Mouse (Mus musculus) large intestine, adult 2 months (tissue): ENCODE results near the gene Wdfy3. TPM values are rescaled to one million over a fixed set of nuclear protein-coding genes. Genes with fewer than 3 reads are reported as not detected.
"Not testable (repeated sequence)": the region's sequence is repeated elsewhere in the genome, so short reads cannot be mapped to it uniquely, and the experiment has no call there.

Experiments
- DNase-seq: peaks from one replicate; pipeline ENCODE4 v3.0.0-alpha.2; 2012; ENCODE audit warnings: low read depth, low spot score
- WGBS: fragments of 180-500 bp; shearing (Covaris S2); methylation state at CpG from one replicate; pipeline ENCODE4 v1.1.7; 2018; 5-methylcytosine and 5-hydroxymethylcytosine counted together
- polyA plus RNA-seq: library from polyadenylated mRNA; depleted of rRNA; stranded (reverse); fragments of >200 nt; gene quantifications from 2 replicates; pipeline ENCODE4 v1.2.3, GENCODE M21; 2012; rRNA removed

Gene Wdfy3
- polyA plus RNA-seq: 6.6 and 11.1 TPM in 2 replicates

- DNase-seq: peak; percentile 48
- 1% methylated on average over 53 of the region's 62 CpGs for WGBS
Measured at GRCm38 (mm10) chr5:102069767-102070413, at the start of gene Wdfy3. Wdfy3 (minus strand) TSS chr5:102069921.

GRCm38 (mm10) chr5:102113009-102113408 lies 43.3 kb upstream of the Wdfy3 start:
- WGBS: 44% methylated on average over 14 of the region's 14 CpGs
- no peak for DNase-seq

DNA sequence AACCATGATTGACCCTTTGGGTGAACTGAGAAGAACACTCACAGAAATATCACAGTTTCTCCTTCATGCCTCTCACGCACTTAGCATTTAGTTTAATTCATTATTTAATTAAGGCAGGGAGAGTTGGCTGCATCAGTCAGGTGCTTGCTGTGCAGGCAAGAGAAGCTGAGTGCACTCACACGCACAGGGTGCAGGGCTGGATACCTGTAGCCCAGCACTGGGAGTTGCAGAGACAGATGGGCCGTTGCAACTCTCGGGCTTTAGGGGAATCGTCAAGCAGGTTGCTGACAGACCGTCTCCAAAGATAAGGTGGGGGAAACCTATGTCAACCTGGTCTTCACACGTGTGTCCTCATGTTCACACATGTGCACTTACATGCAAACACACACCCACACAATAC lies 42.3 kb upstream of the Wdfy3 start:
- no peak for DNase-seq
- WGBS: 82% methylated on average over 7 of the region's 7 CpGs

- no peak for DNase-seq
- WGBS: 79% methylated on average over 7 of the region's 7 CpGs
Measured at GRCm38 (mm10) chr5:102110031-102110430, 40.3 kb upstream of the Wdfy3 start.

GRCm38 (mm10) chr5:102105919-102106318 lies 36.2 kb upstream of the Wdfy3 start:
- 79% methylated on average over 3 of the region's 3 CpGs for WGBS
- DNase-seq: no peak

- WGBS: 74% methylated on average over 1 of the region's 1 CpGs
- DNase-seq: not testable (repeated sequence)
Measured at GRCm38 (mm10) chr5:102101815-102102214, 32.1 kb upstream of the Wdfy3 start.

DNA sequence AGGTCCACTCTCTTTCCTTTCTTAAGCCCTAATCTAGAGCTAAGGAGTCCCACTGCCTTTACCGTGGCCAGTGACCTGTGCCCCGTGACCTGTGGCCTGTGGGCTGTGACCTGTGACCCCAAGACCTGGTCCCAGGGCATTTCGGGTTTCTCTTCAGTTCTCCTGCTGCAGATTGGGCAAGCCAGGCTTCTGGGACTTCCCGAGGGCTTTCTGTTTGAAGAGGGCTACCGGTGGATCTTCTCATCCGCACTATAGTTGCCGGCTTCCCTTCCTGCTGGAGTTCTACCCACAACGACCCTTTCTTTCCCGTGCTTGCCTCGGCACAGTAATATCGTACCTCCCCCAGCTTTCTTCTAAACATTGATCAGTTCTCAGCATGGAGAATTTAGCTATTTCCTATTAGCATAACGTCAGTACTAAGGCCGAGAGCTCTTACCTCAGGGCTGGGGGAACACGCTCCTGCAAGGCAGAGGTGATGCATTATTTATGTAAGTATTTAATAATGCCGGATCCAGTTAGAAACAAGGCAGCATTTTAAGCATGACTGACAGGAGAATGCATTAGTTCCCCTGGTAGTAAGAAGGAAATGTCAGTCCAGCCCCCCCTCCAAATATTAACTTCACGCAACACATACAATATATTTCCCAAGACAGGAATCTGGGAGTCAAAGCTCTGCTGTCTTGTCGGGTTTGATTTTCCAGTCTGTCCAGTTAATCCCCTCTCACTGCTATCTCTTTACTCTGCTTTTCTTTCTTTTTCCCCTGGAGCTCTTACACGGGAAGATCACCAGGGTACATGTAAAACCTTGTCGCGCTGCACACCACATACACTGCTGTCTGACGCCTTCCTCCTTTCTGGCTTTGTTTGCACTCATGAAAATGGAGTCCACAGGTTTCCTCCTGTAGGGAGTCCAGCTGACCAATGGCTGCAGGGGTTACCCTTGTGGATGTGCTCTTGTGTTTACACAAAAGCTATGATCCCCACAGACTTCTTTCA lies 30.8 kb upstream of the Wdfy3 start:
- 67% methylated on average over 21 of the region's 21 CpGs for whole genome bisulfite sequencing
- no peak for DNase-seq

DNA sequence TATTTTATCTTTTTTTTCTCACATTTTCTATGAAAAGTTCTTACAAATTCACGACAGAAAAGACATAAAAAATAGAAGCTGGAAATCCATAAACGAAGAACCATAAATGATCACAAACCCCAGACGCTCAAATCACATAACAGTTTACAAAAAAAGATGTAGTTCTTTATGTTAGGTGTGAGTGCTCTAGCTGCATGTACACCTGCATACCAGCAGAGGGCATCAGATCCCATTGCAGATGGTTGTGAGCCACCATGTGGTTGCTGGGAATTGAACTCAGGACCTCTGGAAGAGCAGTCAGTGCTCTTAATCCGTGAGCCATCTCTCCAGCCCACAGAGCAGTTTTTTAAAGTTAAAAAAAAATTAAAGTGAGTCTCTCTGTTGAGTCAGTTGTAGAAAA lies 25.9 kb upstream of the Wdfy3 start:
- WGBS: 82% methylated on average over 4 of the region's 4 CpGs
- no peak for DNase-seq

DNA sequence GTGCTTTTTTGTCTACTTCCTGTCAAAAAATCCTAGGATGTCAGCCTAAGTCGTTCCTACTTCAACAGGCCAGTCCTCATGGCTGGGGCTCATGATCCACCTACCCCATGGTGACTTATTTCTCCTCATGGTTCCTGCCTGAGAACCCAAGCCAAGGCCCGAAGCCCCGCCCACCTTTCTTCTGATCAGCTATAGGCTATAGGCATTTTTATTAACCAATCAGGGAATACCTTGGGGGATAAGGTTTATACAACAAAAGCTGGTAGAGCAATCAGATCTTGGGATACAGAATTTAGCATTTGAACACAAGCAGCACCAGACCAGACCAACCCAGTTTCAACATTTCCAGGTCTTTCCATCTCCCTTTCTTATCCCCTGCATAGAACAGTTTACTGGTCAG lies 21.0 kb upstream of the Wdfy3 start:
- no peak for DNase-seq
- 74% methylated on average over 3 of the region's 3 CpGs for WGBS

GRCm38 (mm10) chr5:102084737-102085705 lies 15.3 kb upstream of the Wdfy3 start:
- WGBS: 28% methylated on average over 18 of the region's 18 CpGs
- DNase-seq: no peak

DNA sequence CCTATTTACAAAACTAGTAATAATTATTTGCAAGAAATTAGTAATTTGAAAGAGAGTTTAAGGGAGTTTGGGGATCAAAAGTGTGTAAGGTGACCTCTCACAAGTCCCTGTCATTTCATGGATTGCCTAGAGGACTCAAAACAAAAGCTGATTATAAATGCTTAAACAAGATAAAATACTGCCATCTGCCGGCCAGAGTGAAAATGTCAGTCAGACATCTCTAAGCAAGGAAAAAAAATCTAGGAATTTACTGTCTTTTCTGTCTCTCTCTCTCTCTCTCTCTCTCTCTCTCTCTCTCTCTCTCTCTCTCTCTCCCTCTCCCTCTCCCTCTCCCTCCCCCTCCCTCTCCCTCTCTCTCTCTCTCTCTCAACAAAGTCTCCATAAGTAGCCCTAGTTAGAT lies 4.4 kb upstream of the Wdfy3 start:
- DNase-seq: peak; percentile 54
- 3% methylated on average over 1 of the region's 1 CpGs for WGBS

DNA sequence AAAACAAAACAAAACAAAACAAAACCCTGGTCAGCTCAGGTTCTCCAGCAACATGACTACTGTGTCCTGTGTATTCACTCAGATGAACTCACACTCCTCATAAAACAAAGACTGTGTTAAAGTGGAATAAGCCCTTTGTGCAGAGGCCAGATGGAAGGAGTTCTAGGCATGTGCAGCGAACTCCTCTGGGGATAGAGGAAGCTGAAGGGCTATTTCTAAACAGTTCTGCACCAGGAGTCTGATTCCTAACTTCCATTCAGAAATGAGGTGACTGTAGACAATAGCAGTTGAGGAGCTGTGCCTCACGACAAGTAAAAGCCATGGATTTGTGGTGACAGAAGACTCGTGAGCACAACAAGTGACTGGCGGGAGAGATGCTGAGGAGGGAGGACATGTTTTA lies 2.3 kb upstream of the Wdfy3 start:
- WGBS: 86% methylated on average over 4 of the region's 4 CpGs
- DNase-seq: no peak

DNA sequence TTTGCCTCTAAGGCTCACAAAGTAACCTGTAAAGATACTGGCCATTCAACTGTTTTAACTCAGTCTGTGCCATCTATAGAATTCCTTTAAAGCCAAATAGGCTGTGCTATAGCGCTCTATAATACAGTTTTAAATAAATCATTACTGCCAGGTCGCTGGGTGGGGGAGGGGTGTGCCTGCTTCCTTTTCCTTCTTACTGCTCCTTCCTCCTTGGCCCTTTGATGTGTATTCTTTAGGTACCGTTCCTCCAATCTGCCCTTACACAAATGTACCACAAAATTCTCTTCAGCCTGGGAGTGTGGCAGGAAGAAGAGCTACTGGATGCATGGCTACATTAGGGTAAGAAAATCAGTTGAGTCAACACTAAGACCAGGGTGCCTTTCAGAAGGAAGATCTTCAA lies 1.5 kb upstream of the Wdfy3 start:
- DNase-seq: no peak
- 54% methylated on average over 3 of the region's 3 CpGs for WGBS

DNA sequence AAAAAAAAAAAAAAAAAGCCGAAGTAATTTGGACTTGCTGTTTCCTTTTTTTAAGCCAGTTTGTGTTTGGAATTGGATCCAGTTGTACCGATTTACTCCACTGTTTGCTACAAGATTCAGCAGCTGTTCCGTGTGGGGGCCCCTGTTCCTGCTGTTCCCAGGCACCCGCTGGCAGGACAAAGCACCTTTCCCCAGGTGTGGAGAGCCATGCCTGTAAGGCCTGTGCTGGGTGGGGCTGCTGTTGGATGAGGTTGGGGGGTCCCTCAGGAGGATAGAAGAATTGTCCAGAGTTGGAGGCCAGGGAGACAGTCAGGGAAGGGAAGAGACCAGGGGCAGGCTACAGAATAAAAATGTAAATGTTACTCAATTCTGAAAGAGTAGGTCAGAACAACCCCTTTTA lies 1.1 kb upstream of the Wdfy3 start:
- 46% methylated on average over 4 of the region's 4 CpGs for WGBS
- no peak for DNase-seq

- DNase-seq: no peak
- WGBS: 27% methylated on average over 6 of the region's 6 CpGs
Measured at GRCm38 (mm10) chr5:102070414-102070768, 670 bp upstream of the Wdfy3 start.

DNA sequence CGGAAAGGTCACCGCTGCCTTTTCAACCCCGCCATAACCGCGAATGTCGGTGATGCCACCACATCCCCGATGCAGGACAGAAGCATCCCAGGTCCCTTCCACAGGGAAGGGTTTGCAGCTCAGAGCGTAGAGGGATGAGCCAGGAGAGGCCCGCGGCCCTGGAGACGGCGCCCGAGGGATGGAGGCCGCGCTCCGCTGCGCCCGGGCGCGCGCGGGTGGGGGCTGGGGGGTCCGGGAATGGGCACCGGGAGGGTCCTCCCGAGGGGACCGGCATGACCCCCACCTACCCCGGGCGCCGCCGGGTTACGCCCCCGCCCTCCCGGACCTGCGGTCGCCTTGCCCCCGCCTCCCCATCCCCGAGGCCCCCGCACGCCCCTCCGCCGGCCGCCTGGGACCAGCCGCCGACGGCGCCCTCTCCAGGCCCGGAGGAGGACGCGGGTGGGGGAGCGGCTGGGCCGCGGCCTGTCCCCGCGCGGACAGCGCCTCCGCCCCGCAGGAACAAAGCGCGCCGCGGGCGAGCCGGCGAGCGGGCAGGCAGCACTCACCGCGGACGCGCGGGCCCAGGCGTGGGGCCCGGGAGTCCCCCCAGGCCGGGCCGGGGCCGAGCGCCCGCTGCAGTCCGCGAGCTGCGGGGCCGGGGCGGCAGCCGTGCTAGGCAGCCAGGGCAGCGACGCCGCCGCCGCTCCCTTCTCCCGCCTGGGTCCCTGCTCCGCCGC lies 512 bp downstream of the Wdfy3 start:
- WGBS: under 1% methylated on average over 79 of the region's 92 CpGs
- DNase-seq: no peak

- 88% methylated on average over 6 of the region's 6 CpGs for WGBS
Measured at GRCm38 (mm10) chr5:102066458-102066857, 3.3 kb downstream of the Wdfy3 start.

GRCm38 (mm10) chr5:102063013-102063752 lies 6.5 kb downstream of the Wdfy3 start:
- no peak for DNase-seq
- WGBS: 74% methylated on average over 18 of the region's 18 CpGs

More at GRCm38 (mm10) chr5:102066458-102066857, 3.3 kb downstream of the Wdfy3 start:
- DNase-seq: no peak
